Mouse (Mus musculus) forebrain, postnatal 0 days (tissue): ENCODE measurements around the gene Slc13a3. TPM values are rescaled to one million over a fixed set of nuclear protein-coding genes. Genes with fewer than 3 reads are reported as not detected.

Experiments used
- ATAC-seq: fragments of 200-750 bp; cut with Nextera tagmentation; 2 replicates; pipeline ENCODE4 v1.8.0; 2017; ENCODE audit warnings: mild to moderate bottlenecking, moderate library complexity
- DNase-seq: peaks from one replicate; pipeline ENCODE4 v3.0.0-alpha.2; 2015
- H3K27ac ChIP-seq: fragments of 300-500 bp; sonication (generic); 2 replicates; pipeline ENCODE4 v1.5.1; 2014; ENCODE audit warnings: low read depth, mild to moderate bottlenecking, antibody characterized with exemption, low read length, moderate library complexity, mixed read lengths
- H3K27me3 ChIP-seq: fragments of 300-500 bp; sonication (generic); 2 replicates; pipeline ENCODE4 v1.6.1; 2014; ENCODE audit warnings: mild to moderate bottlenecking, low read length, mixed read lengths; ENCODE audit not compliant: insufficient read depth
- H3K36me3 ChIP-seq: fragments of 300-500 bp; sonication (generic); 2 replicates; pipeline ENCODE4 v1.6.1; 2014; ENCODE audit warnings: mild to moderate bottlenecking, moderate library complexity; ENCODE audit not compliant: insufficient read depth
- H3K4me1 ChIP-seq: fragments of 300-500 bp; sonication (generic); 2 replicates; pipeline ENCODE4 v1.6.1; 2014; ENCODE audit warnings: antibody characterized with exemption; ENCODE audit not compliant: insufficient read depth
- H3K4me2 ChIP-seq: fragments of 300-500 bp; sonication (generic); 2 replicates; pipeline ENCODE4 v1.6.1; 2014; ENCODE audit warnings: low read depth, mild to moderate bottlenecking, moderate library complexity
- H3K4me3 ChIP-seq: fragments of 300-500 bp; sonication (generic); 2 replicates; pipeline ENCODE4 v1.5.1; 2014; ENCODE audit warnings: low read depth, low read length, mixed read lengths
- H3K9ac ChIP-seq: fragments of 300-500 bp; sonication (generic); 2 replicates; pipeline ENCODE4 v1.6.1; 2014; ENCODE audit warnings: mild to moderate bottlenecking
- H3K9me3 ChIP-seq: fragments of 300-500 bp; sonication (generic); 2 replicates; pipeline ENCODE4 v1.6.1; 2016; ENCODE audit warnings: low read length
- CTCF ChIP-seq: sonication (generic); IDR thresholded peaks from 2 replicates; pipeline ENCODE4 v1.5.1; 2016; ENCODE audit warnings: antibody characterized with exemption, control low read depth, low read depth
- WGBS: fragments of 180-500 bp; shearing (Covaris S2); extraction: QIAGEN DNeasy Blood & Tissue Kit; methylation state at CpG from one replicate; pipeline ENCODE4 v1.1.7; 2014; 5-methylcytosine and 5-hydroxymethylcytosine counted together
- polyA plus RNA-seq: library from polyadenylated mRNA; unstranded; fragments of >200 nt; fragmentation: Nextera tagmentation; extraction: Ambion mirVana; gene quantifications from 2 replicates; pipeline ENCODE4 v1.2.1, GENCODE M21; 2015
- total RNA-seq: library from RNA; depleted of rRNA; stranded (reverse); fragments of >200 nt; gene quantifications from 2 replicates; pipeline ENCODE4 v1.2.3, GENCODE M21; 2014

The Slc13a3 gene
- total and polyA plus RNA-seq, 2 experiments from 2014 or later, result 18.0 to 24.3 TPM

DNA sequence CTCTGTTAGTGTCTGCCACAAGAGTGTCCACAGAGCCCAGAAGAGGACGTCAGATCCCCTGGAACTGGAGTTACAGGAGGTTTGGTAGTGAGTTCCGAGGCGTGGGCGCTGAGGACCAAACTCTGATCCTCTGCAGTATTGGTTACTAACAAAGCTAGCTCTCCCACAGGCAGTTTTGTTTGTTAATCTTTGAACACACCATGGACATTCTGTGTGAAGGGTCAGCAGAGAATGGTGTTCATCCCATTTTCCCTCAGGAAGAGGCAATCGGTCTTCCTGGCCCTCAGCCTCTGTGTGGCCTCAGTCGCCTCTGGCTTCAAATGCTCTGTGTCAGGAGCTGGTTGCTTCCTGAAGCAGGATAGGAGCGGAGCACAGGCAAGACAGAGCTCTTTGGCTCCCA is 2.4 kb upstream of the Slc13a3 start:
- no peak overlapping the region for H3K4me2 ChIP-seq
- H3K9me3 ChIP-seq, result no peaks in the 10 kb centered on the region
- no peaks in the 10 kb centered on the region for H3K4me1 ChIP-seq
- no peaks in the 10 kb centered on the region for H3K36me3 ChIP-seq
- 78% methylated on average over 7 of the region's 7 CpGs for WGBS
- no peak overlapping the region for H3K27ac ChIP-seq
- no peak for DNase-seq
- no peaks in the 10 kb centered on the region for H3K27me3 ChIP-seq
- no peak for ATAC-seq
- TF ChIP-seq CTCF, result no peak
- H3K4me3 ChIP-seq, result no peak overlapping the region
- H3K9ac ChIP-seq, result no peak overlapping the region

GRCm38 (mm10) chr2:165471943-165472342 is 1.1 kb downstream of the Slc13a3 start:
- DNase-seq (no peak), ATAC-seq (no peak)
- WGBS, result 86% methylated on average over 11 of the region's 11 CpGs
- H3K27me3 ChIP-seq, result no peaks in the 10 kb centered on the region
- no peaks in the 10 kb centered on the region for H3K9me3 ChIP-seq
- no peak for TF ChIP-seq CTCF
- H3K4me3 ChIP-seq, result no peak overlapping the region
- H3K9ac ChIP-seq, result no peak overlapping the region
- no peak overlapping the region for H3K4me2 ChIP-seq
- no peaks in the 10 kb centered on the region for H3K36me3 ChIP-seq
- H3K4me1 ChIP-seq, result no peaks in the 10 kb centered on the region
- no peak overlapping the region for H3K27ac ChIP-seq

GRCm38 (mm10) chr2:165470167-165470566 is 2.9 kb downstream of the Slc13a3 start:
- no peaks in the 10 kb centered on the region for H3K9me3 ChIP-seq
- no peak for ATAC-seq
- no peak for TF ChIP-seq CTCF

DNA sequence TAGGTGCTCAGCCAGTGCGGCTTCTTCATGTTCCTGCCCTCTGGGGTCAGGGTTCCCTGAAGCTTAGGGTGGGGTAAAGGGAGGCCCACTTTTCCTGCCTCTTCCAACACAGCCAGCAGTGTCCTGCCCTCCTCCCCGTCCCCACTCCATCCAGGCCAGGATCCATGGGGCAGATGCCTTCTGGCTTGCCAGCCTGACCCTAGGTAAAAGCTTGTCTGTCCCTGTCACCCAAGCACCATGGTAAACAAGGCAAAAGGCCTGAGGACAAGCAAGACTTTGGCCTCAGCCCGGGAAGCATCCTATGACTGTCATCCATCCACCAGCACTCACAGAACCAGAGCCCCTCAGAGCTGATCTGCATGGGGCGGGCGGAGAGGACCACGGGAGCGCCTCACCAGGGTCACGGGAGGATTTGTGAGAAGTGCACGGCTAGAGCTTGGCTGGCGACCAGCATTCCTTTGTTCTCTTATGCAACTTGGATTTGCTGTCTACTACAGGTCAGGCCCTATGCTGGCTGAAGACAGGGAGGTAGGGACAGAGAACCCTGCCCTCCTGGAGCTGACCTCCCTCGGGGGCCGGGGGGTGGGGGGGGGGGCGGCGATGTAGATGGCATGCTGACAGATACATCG is 5.1 kb downstream of the Slc13a3 start:
- no peak overlapping the region for H3K9ac ChIP-seq
- no peak overlapping the region for H3K27ac ChIP-seq
- no peaks in the 10 kb centered on the region for H3K4me1 ChIP-seq
- no peak for ATAC-seq
- no peak for TF ChIP-seq CTCF
- WGBS, result 45% methylated on average over 15 of the region's 15 CpGs
- H3K9me3 ChIP-seq, result no peaks in the 10 kb centered on the region
- DNase-seq, result no peak
- H3K4me3 ChIP-seq, result no peak overlapping the region
- H3K27me3 ChIP-seq, result no peaks in the 10 kb centered on the region
- H3K4me2 ChIP-seq, result no peak overlapping the region
- no peaks in the 10 kb centered on the region for H3K36me3 ChIP-seq

More at GRCm38 (mm10) chr2:165470167-165470566, 2.9 kb downstream of the Slc13a3 start:
- 43% methylated on average over 5 of the region's 5 CpGs for WGBS
- Histone ChIP-seq H3K4me1 (no peaks in the 10 kb centered on the region), H3K27me3 (no peaks in the 10 kb centered on the region), H3K27ac (no peak overlapping the region), H3K9ac (no peak overlapping the region), H3K4me2 (no peak overlapping the region), H3K36me3 (no peaks in the 10 kb centered on the region), H3K4me3 (no peak overlapping the region)
- DNase-seq, result no peak

GRCm38 (mm10) chr2:165459663-165460062 is 13.4 kb downstream of the Slc13a3 start:
- Histone ChIP-seq H3K27ac (no peak overlapping the region), H3K4me1 (no peaks in the 10 kb centered on the region), H3K9ac (no peak overlapping the region), H3K4me3 (no peak overlapping the region), H3K9me3 (no peaks in the 10 kb centered on the region), H3K27me3 (no peaks in the 10 kb centered on the region), H3K4me2 (no peak overlapping the region), H3K36me3 (no peaks in the 10 kb centered on the region)
- DNase-seq (no peak), ATAC-seq (no peak)
- TF ChIP-seq CTCF, result no peak
- 20% methylated on average over 7 of the region's 7 CpGs for whole genome bisulfite sequencing

GRCm38 (mm10) chr2:165458189-165458588 is 14.8 kb downstream of the Slc13a3 start:
- no peak for ATAC-seq
- H3K36me3 ChIP-seq, result no peaks in the 10 kb centered on the region
- H3K9ac ChIP-seq, result no peak overlapping the region
- H3K4me1 ChIP-seq, result no peaks in the 10 kb centered on the region
- DNase-seq, result no peak
- no peak for TF ChIP-seq CTCF
- H3K27ac ChIP-seq, result no peak overlapping the region
- H3K9me3 ChIP-seq, result no peaks in the 10 kb centered on the region
- WGBS, result 69% methylated on average over 5 of the region's 5 CpGs
- H3K4me3 ChIP-seq, result no peak overlapping the region
- H3K27me3 ChIP-seq, result no peaks in the 10 kb centered on the region
- H3K4me2 ChIP-seq, result no peak overlapping the region

DNA sequence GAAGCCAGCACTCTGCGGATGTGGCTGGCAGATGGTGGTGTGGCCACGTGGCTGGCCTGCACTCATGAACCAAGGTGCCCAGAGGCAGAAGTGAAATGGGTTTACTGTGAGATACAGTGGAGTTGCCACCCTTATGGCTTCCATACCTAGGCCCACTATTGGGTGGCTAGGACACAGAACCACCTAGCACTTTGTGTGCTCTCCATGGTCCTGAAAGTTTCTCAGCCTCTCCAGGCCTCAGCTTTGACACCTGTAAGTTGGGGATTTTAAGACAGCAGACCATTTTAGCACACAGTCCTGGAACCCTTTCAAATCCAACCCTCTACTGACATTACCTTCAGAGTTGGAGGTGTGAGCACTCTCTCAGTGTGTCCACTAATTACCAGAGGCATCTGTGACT is 16.3 kb downstream of the Slc13a3 start:
- Histone ChIP-seq H3K9ac (no peak overlapping the region), H3K27me3 (no peaks in the 10 kb centered on the region), H3K4me1 (no peaks in the 10 kb centered on the region), H3K9me3 (no peaks in the 10 kb centered on the region), H3K27ac (no peak overlapping the region), H3K4me3 (no peak overlapping the region), H3K36me3 (no peaks in the 10 kb centered on the region), H3K4me2 (no peak overlapping the region)
- DNase-seq (no peak), ATAC-seq (no peak)
- TF ChIP-seq CTCF, result no peak
- WGBS, result 69% methylated on average over 2 of the region's 2 CpGs
